In the genomic region with DNA sequence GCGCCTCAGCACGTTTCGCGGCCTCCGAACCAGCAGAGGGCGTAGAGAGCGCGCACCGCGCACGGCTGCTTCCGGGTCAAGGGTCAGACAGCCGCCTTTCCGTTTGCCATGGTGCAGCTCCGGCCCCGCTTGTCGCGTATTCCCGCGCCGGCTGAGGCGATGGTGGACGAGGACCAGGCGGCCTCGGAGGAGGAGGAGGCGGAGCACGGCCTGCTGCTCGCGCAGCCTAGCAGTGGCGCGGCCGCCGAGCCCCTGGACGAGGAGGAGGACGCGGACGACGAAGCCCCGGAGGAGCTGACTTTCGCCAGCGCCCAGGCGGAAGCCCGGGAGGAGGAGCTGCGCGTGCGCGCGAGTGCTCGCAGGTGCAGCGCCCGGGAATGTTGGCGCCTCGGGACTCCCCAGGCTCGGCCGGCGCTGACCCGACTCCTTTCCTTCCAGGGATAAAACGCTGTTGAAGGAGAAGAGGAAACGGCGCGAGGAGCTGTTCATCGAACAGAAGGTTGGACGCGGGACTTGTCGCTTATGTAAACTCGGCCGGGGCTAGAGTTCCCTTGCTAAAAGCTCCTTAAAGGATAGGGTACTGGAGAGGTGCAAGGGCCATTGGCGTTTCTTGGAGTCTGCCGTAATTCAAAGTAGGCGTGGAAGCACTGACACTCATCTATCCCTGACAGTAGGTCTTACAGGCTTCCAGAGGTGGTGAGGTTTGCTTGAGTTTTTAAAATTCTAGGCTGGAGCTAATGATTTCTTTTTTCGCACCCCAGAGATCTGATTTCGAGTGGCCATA, we compare ENCODE assay signal across 8 mouse cellular contexts. TPM values are rescaled to one million over a fixed set of nuclear protein-coding genes. Genes with fewer than 3 reads are reported as not detected.
A peak's percentile ranks its signal among the peaks of the same experiment; 100 is the strongest.
DNase-seq lines count a peak whose midpoint lies in the region; ATAC-seq lines count a peak whose summit lies in the region.

A gene (plus strand): TSS at position 94 of the 784 bp plus-strand sequence.

- peak; percentile 94 for ATAC-seq in hindbrain, embryonic 13.5 days (ENCODE audit: low FRiP score)

- peak within 1 kb of the TSS; percentile 77 for H3K4me3 ChIP-seq in hindbrain, embryonic 13.5 days

- 1% methylated on average over 72 of the region's 72 CpGs for WGBS in hindbrain, embryonic 13.5 days

- peak within 1 kb of the TSS; percentile 98 for H3K27ac ChIP-seq in hindbrain, embryonic 13.5 days

- H3K9me3 ChIP-seq in hindbrain, embryonic 13.5 days: no peaks in the 10 kb centered on the region

- H3K4me1 ChIP-seq in hindbrain, embryonic 13.5 days (replicated peaks): peaks cover 13% of the 10 kb centered on the region

- H3K4me2 ChIP-seq in hindbrain, embryonic 13.5 days: peak within 1 kb of the TSS; percentile 60

- H3K27me3 ChIP-seq in hindbrain, embryonic 13.5 days: no peaks in the 10 kb centered on the region

- H3K9ac ChIP-seq in hindbrain, embryonic 13.5 days: peak within 1 kb of the TSS; percentile 87

- peaks cover 38% of the 10 kb centered on the region for H3K36me3 ChIP-seq in hindbrain, embryonic 13.5 days

- peak; percentile 95 for DNase-seq in NIH3T3 (ENCODE audit: low read depth)
- peak; percentile 98 to 100 for DNase-seq in cerebellum, postnatal 10 days
- DNase-seq in frontal cortex, postnatal 14 days (ENCODE audit: low spot score in 2 of 2): peak; percentile 91 to 96
- DNase-seq in layer of hippocampus, postnatal 25 days (ENCODE audit: extremely low spot score in 1 of 2, low spot score in 1 of 2): peak; percentile 96 to 99
- peak; percentile 93 for DNase-seq in lung, postnatal 25 days (ENCODE audit: low spot score)
- peak; percentile 95 for DNase-seq in retina, embryonic 14.5 days (ENCODE audit: low spot score)
- DNase-seq in thymus, postnatal 4 days: peak; percentile 98

RNA-seq across cellular contexts. Expression of the gene that starts here (rescaled TPM):
- polyA plus RNA-seq in hindbrain, embryonic 13.5 days (2015; fragmentation: Nextera tagmentation; extraction: Ambion mirVana): 157 and 187 TPM in 2 replicates
- 10 to 100 TPM; 79.5 to 91.1 TPM for total RNA-seq in layer of hippocampus, postnatal 25 days (2021)

Comparison
In these comparisons a context has a peak if more than half of its experiments do, and no peak if none do; other contexts are left out.
1. Peak in every context shown above with its lines: DNase-seq, ATAC-seq, H3K4me3 ChIP-seq and H3K27ac ChIP-seq.